Mouse (Mus musculus) mouse trophoblast stem cell (cell line): Measurements from ENCODE around the gene Gm47985.

Source experiments
- in situ Hi-C, 2 experiments: fragments of 300-500 bp; cut with MseI, MboI; formaldehyde crosslinking; loops; 2 replicates in 1 of 2; 3 replicates in 1 of 2; pipeline ENCODE4 v1.15.1; 2025

Gene Gm47985

DNA sequence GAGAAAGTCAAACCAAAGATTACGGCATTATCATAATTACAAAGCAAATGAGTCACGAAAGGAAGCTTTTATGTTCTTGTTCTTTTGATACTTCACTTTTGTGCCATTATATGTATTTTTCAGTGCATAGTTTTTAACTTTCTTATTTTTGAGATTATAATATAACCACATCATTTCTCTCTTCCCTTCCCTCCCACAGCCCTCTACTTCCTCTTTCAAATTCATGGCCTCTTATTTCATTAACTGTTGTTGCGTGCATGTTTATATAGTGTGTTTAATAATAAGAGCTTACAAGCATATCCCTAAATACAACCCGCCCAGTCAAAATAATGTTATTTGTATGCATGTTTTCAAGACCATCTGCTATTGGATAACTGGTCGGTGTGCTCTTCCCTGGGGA, 36.7 kb downstream of the Gm47985 start:
- in situ Hi-C loops, result no loop called here

DNA sequence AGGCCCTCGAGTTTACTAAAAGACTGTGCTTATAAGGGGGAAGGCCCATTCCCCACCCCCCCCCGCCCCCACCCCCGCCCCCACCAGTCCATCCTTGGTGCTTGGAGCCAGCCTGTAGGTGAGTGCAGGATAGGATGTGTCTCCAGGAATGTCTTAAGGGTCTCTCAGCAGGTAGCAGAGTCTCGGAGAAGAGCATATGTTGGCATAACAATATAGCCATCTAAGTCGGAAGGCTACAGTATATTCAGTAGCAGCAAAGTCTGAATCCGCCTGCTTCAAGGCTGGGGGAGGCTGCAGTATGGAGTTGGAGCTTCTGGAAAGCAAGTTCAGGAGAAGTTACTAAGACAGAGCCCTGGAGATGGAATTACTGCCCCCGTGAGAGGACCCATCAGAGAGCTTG, 37.8 kb downstream of the Gm47985 start:
- in situ Hi-C loops, result no loop called here

DNA sequence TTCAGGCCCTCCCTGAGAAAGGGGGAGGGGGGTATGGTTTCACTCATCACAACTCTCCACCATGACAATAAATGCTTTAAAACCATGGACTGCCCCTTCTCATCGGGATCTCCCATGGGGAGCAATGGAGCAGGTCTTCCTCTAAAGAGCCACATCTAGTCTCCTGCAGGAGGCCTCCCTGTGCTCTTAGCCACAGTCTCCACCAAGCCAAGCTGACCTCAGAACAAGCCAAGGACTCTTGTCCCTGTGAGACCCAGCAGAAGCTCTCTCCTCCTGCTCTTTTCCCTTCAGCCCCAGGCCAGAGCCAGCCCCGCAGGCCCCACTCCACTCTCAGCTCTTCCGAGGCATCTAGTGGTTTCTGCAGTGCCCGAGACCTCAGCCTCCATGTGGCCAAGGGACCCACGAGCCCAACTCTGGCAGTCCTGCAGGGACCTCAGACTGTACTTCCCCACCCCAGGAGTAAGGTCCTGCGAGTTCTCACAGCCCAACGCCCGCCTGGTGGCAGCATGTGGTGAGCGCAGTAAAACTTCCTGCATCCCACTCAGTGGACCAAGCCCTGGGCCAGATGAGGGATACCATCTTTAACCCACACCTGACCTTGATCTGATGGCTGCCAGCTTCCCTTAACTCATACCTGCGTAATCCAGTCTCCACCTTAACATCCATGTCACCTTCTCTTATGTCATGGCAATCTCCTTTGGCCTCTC, 40.4 kb downstream of the Gm47985 start:
- in situ Hi-C loops, result no loop called here

DNA sequence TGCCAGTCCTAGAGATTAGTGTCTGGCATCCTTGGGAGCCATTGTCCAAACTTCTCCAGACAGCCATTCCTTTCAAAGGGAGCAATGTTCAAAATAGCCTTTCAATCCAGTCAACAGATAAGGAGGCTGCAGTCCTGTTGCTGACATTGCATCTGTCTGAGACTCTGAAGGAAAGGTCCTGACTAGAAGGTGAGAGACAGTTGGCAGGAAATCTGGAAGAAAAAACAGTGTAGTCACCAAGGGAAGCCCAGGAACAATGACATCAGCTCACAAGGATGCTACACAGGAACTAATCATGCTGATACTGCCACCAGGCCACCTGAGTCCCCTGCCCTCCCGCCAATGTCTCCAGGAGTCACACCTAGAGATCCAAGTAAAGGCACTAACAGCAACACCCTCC, 41.0 kb downstream of the Gm47985 start:
- in situ Hi-C loops, result no loop called here

DNA sequence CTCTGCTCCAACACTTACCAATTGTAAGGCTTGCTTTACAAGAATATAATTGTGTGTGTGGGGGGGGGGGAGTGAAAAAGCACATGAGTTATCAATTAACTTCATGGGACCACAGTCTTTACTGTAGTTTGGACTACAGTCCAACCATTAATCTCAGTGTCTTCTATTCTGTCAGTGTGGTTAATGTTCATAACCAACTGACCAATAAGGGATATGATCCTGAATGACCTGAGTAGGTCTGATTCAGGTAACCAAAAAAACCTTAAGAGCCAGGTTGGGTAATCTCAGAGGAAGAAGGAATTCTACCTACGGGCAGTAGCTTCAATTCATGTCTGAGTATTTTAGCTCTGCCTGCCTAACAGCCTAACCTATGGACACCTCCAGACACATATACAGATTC, 42.2 kb downstream of the Gm47985 start:
- in situ Hi-C loops, result no loop called here

DNA sequence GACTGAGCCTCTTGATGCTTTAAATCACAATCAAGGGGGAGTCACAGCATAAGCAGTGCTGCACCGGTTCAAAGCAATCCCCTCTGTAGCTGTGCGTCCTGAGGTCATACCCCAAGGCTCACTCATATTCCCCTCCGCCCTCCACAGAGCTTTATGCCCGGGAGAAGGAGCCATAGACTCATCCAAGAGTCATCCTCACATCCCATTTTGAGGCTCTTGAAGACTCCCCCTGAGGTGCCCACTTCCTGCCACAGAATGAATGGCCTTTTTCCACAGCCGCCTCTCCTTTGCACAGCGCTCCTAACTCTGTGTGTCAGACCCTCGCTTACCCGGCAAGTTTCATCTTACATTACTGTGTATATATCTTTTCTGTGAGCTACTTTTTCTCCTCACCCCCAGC, 45.2 kb downstream of the Gm47985 start:
- in situ Hi-C loops, result no loop called here

DNA sequence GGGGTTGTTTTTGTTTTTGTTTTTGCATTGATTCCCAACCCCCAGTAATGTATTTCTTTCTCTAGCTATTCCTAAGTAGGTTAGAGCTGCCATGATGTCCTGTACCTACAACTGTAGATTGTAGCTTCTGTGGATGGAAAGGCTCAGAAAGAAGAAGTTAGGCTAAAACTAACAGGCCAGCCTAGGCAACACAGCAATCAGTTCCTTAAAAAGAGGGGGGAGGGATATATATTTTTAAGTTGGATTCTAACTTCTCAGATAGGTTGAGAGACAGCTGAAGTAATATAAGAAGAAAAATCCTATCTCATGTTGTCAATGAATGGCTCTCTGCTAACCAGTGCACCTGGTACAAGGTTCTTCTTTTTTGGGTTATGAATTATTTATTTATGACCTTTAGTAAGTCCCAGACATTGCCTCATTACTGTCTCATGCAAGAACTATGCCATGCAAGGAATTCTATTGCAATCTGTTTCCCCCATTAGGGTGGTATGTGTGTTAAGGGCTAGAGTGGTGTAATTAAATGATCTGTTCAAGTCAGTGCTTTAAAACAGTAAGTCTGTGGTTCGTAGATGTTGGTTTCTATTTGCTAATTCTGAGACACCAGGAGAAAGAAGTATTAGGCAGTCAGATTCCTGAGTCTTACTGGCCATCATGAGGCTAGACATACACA, 46.1 kb downstream of the Gm47985 start:
- in situ Hi-C loops, result no loop called here

DNA sequence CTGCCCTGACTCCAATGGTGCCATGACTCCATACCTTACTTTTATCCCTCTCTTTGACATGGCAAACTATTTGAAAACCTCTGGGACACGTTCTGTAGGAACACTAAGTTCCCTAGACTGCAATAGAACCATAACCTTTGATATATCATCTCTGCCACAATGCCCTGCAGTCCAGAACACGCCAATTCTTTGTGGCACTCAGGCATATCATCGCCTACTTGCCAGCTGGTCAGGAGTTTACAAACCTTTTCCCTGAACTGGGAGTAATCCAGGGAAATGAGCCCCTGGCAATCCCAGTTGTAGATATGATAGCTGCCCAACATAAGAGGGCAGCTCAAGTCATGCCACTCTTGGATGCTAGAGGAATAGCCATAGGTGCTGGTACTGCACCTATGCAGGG, 50.0 kb downstream of the Gm47985 start:
- in situ Hi-C loops, result no loop called here

DNA sequence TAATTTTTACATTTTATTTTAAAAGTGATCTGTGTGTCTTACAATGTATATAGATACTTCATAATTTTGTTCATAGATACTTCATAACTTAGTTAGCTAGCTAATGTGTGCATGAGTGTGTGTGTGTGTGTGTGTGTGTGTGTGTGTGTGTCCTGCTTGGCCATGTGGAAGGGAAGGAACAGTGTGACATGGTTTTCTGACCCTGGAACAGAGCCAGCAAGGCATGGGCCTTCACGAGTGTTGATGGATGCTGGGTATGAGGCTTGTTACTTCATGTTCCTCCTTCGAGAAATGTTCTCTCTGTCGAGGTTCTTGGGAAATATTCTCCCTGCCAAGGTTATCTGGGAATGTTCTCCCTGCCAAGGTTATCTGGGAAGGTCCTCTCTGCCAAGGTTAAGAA, 51.4 kb downstream of the Gm47985 start:
- in situ Hi-C loops, result no loop called here
